Mouse (Mus musculus): ENCODE data around the gene Spin1.

- TF ChIP-seq CTCF (IDR thresholded peaks at IDR 0.05) (no peak), POLR2A (IDR thresholded peaks at IDR 0.05; ENCODE audit: insufficient read depth, low read depth, low read length) (no peak), EP300 (IDR thresholded peaks at IDR 0.05; ENCODE audit: insufficient read depth, low read depth, low read length) (no peak)
Measured at GRCm38 (mm10) chr13:51084241-51084640, 16.4 kb upstream of the Spin1 start.
